Mouse (Mus musculus): Measurements from ENCODE around the gene C3.

C3 gene

DNA sequence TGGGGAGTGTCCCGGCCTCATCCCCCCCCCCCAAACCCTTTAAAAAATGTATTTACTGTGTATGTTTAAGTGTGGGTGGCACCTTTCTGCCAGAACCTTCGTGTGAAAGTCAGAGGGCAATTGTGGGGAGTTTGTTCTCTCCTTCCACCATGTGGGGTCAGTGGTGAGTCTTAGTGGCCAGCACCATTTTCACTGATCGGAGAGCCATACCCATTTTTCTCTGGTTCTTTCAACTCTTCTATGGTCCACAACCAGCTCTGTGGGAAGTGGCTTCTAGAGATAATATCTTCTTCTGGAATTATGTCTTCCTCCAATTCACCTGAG, 8.1 kb downstream of the C3 start:
- no peak for DNase-seq (ENCODE audit: low spot score)

- no peak for DNase-seq (ENCODE audit: low spot score)
These were observed 8.6 kb downstream of the C3 start for GRCm38 (mm10) chr17:57219167-57219883.

DNA sequence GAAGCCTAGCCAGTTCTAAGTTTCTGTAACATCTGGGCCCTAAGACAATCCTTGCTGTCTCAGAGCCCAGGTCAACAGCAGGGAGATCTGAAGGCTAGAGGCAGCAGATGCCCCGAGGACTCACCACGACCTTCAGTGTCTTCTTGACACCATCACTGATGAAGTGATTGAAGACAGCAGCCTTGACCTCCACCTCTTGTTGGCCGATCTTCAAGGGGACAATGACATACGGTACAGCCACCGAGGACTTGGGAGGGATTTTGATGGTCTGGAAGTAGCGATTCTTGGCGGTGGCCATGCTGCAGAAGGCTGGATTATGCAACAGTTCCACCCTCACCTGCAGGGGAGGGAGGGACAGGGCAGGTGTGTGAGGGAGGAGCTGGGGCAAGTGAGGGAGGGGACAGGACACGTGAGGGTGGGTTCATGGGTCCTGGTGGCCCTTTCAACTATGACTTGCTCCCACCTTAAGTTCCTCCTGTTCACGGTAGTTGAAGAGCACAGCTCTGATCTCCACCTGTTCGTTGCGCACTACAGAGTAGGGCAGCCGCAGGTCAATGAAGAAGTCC, 9.5 kb downstream of the C3 start:
- no peak for DNase-seq (ENCODE audit: low spot score)

DNA sequence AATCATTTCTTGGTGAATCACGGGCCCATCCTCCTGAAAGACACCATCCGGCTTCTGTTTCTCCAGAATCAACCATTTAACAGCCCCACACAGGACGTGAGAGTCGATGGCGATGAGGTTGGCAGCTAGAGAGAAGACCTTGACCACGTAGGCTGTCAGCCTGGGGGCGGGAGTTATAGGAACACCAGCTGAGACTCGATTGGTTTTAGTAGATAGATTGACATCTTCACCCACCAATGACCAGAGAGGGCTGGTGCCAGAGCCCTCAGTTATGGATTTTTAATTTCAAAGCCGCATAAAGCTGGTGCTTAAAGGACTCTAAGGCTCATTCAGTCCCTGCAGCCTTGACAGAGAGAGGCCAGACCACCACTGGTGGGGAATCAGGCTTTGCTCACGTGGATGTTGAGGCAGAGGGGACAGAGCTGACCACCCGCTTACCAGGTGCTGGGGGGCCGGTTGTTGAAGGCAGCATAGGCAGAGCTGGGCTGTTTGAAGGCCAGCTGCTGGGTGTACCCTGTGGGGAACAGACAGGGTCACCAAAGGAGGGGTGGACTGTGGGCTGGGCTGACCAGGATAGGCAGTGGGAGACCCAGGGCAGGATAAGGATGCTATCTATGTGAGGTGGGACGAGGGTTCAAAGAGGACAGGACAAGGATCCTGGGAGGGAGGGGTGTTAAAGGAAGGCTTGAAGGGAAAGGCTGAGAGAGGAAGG, 13.1 kb downstream of the C3 start:
- DNase-seq (ENCODE audit: low spot score): no peak

- no peak for DNase-seq (ENCODE audit: low spot score)
These were observed 16.4 kb downstream of the C3 start for GRCm38 (mm10) chr17:57211501-57211900.

DNA sequence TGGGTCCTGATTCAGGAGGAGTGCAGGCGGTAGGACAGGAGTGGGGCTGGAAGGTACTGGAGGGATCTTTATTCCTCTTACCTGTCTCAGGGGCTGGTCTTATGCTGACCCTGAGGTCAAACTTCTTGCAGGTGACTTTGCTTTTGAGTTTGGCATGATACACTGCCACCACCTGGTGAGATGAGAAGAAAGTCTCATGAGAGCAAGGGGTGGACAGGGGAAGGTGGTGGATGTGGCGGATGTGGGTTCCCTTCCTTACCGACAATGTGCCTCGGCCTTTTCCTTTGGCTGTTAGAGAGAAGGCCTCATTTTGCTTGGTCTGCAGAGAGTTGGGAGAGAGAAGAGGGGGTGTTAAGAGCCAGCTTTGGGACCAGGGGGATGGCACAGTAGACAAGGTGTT, 18.6 kb downstream of the C3 start:
- DNase-seq (ENCODE audit: low spot score): no peak

DNA sequence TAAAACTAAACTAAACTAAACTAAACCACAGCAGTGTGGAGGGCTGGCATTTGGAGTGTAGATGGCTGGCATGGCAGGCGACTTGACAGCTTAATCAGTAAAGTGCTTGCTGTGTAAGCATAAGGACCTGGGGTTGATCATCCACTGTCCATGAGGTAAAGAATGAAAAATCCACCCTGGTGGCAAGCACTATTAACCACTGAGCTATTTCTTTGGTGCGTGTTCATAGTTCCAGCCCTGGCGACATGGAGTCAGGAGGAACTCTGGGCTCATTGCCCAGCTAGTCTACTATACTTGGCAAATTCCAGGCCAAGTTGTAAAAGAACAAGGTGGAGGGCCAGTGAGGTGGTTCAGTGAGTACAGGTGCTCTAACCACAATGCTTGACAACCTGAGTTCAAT, 20.0 kb downstream of the C3 start:
- DNase-seq (ENCODE audit: low spot score): no peak

GRCm38 (mm10) chr17:57201841-57202724, 25.9 kb downstream of the C3 start:
- DNase-seq (ENCODE audit: low spot score): no peak

GRCm38 (mm10) chr17:57198252-57198651, 29.7 kb downstream of the C3 start:
- DNase-seq (ENCODE audit: low spot score): no peak

- DNase-seq (ENCODE audit: low spot score): no peak
These were observed 32.5 kb downstream of the C3 start for GRCm38 (mm10) chr17:57195326-57196010.

- DNase-seq (ENCODE audit: low spot score): no peak
These were observed 33.2 kb downstream of the C3 start for GRCm38 (mm10) chr17:57194771-57195170.

DNA sequence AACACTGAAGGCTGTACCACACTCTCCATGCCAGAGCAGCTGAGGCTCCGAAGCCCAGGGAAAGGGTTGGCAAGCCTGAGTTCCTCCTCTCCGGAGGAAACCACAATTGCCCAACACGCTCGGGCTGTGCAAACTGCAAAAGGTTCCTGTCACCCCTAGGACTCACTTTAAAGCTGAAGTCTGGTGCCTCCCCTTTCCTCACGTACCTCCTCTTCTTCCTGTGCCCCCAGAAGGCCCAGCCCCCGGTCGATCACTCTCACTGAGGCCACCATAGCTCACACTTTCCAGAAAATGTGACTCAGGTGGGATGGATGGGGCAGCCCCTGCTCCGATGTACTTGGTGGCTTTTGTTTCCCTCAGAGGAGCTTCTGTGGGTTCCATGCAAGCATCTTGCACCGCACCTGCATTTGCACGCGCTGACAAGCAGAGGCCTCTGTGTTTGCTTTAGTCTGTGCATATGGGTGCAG, 33.9 kb downstream of the C3 start, which contains the start of gene Tnfsf14:
Gene Tnfsf14, minus strand, starts transcription at position 137 of the 467 bp plus-strand sequence.
- no peak for DNase-seq (ENCODE audit: low spot score)

DNA sequence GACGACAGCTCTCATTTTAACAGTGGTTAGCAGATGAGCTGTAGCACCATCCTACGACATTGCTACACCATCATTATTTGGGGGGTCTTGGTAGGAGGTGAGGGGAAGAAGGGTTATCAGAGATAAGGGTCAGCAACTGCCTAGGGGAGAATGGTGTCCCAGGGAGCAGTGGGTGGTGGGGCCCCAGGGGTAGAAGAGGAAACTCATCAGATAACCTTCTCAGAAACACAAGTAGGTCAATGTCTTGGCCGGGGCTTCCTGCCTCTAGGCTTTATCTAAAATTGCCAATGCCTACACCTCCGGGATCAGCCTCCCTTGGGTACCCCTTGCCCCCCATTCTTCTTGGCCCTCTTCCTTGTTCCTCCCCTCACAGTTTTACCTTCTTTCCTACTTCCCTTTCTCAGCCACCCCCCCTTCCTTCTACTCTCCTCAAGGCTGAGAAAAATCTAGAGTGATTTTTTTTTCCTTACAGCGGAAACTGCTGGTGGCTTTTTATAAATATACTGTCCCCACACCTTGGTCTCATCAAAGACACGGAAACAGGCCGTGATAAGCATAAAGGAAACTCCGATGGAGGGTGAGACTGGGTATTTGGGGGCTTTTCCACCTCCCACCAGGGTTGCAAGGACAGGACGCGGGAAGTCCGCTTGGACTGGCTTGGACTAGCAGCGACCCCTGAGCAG, 39.3 kb downstream of the C3 start:
- no peak for DNase-seq (ENCODE audit: low spot score)

DNA sequence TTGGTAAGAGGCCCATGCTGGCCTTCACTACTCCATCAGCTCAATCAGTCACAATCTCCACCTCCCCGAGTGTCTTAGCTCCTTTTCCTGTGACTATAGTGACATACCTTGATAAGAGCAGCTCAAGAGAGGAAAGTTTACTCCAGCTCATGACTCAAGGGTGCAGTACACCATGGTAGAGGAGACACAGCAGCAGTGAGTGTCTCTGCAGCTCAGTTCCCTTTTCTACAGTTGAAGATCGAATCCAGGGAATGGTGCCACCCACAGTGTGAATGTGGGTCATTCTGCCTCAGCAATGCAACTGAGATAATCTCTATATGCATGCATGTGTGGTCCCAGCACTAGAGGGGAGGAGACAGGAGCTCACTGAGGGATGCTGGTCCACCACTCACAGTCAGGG, 42.3 kb downstream of the C3 start:
- DNase-seq (ENCODE audit: low spot score): no peak

DNA sequence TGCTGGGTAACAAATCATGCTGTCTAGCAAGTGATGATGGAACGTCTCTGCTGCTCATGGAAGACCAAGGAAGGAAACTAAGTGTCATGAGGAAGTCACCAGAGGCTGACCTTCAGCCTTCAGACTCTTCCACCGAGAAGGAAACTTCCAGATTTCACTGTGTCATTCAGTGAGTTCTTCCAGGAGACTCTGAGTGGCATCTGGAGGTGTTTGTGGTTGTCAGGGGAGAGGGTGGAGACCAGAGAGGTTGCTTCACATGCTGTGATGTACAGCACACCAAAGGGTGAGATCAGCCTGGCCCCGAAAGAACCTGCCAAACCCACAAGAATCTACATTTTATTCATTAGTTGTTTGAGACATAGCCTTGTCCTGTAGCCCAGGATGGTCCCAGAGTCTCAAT, 45.1 kb downstream of the C3 start:
- no peak for DNase-seq (ENCODE audit: low spot score)

- no peak for DNase-seq (ENCODE audit: low spot score)
These were observed 47.6 kb downstream of the C3 start for GRCm38 (mm10) chr17:57180363-57180762.

DNA sequence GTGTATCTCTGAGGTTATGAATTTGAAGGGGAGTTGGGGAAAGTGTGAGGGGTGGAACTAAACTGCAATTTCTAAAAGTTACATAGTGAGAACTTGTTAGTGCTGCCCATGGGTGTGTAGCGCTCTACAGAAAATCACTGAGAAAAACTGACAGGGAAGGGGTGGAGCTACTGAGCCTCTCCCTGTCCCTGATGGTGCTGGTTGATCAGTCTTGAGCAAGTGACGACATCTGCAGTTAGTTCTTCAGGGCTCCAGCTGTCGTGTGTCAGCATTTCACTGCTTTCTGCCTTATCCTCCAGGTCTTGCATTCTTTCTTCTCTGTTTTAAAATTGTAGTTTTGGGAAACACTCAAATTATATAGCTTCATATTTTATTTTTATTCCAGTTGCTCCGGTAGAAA, 54.6 kb downstream of the C3 start:
- no peak for DNase-seq (ENCODE audit: low spot score)

GRCm38 (mm10) chr17:57172378-57172777, 55.6 kb downstream of the C3 start:
- no peak for DNase-seq (ENCODE audit: low spot score)

DNA sequence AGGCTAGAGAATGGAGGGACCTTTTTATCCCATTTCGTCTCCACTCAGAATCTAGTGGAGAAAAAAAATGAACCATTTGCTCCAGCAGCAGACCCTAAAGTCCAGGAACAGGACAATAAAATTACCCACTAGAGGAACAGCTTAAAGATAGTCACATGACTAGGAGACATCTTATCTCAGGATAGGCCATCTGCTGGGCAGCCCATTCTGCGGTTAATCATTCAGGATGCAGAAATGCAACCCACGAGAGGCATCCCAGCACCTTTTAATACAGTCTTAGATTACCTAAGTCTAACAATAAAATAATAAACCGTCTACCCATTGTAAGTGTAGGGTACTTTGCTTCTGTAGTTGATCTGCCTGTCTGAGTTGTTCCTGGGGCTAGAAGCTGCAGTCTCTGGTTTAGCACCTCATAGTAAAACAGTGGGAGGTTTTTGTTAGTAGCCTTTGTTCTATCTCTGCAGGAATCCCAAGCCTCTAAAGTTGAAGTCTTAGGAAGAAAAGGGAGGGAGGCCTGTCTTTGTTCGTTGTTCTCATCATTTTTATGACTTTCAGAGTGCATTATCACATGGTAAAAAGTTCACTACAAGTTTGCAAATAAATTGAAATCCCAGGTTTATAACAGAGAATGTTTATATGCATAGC, 57.2 kb downstream of the C3 start:
- DNase-seq (ENCODE audit: low spot score): no peak

All from testis, postnatal 14 days (tissue).